Mouse (Mus musculus): Measurements from ENCODE around the gene Cdca5. TPM values are rescaled to one million over a fixed set of nuclear protein-coding genes. Genes with fewer than 3 reads are reported as not detected.

The Cdca5 gene
- total and polyA plus RNA-seq, 2 experiments from 2014 or later = 3.0 to 4.7 TPM

- peaks cover 12% of the 10 kb centered on the region; the same call in 1 of the 2 replicates for H3K4me1 ChIP-seq (ENCODE audit: insufficient read depth)
- DNase-seq (no peak), ATAC-seq (peak; percentile 28)
- H3K27me3 ChIP-seq (ENCODE audit: insufficient read depth, low read length) = no peaks in the 10 kb centered on the region
- H3K27ac ChIP-seq (ENCODE audit: low read depth, low read length) = peak overlapping the region; percentile 98
- WGBS = 18% methylated on average over 20 of the region's 20 CpGs
- H3K9me3 ChIP-seq (ENCODE audit: low read length) = no peaks in the 10 kb centered on the region
- peak overlapping the region; percentile 89 for H3K4me3 ChIP-seq (ENCODE audit: low read depth, low read length)
- peak; percentile 36; the same call in 1 of the 2 replicates for TF ChIP-seq CTCF (IDR thresholded peaks at IDR 0.05; ENCODE audit: low read depth)
- peaks cover 22% of the 10 kb centered on the region for H3K36me3 ChIP-seq (ENCODE audit: insufficient read depth)
- H3K4me2 ChIP-seq (ENCODE audit: low read depth) = peak overlapping the region; percentile 95
- H3K9ac ChIP-seq = peak overlapping the region; percentile 90
These were observed 39.2 kb upstream of the Cdca5 start for GRCm38 (mm10) chr19:6045366-6046293.

GRCm38 (mm10) chr19:6046294-6047153 is 38.3 kb upstream of the Cdca5 start, which contains the start of gene Syvn1:
TSS of gene Syvn1 (plus strand) at chr19:6046576.
- Histone ChIP-seq H3K27me3 (ENCODE audit: insufficient read depth, low read length) (no peaks in the 10 kb centered on the region), H3K4me3 (ENCODE audit: low read depth, low read length) (peak within 1 kb of the TSS; percentile 89), H3K4me2 (ENCODE audit: low read depth) (peak within 1 kb of the TSS; percentile 95), H3K9me3 (ENCODE audit: low read length) (no peaks in the 10 kb centered on the region), H3K9ac (peak within 1 kb of the TSS; percentile 90), H3K36me3 (ENCODE audit: insufficient read depth) (peaks cover 31% of the 10 kb centered on the region), H3K4me1 (ENCODE audit: insufficient read depth) (peaks cover 12% of the 10 kb centered on the region; the same call in 1 of the 2 replicates), H3K27ac (ENCODE audit: low read depth, low read length) (peak within 1 kb of the TSS; percentile 98)
- DNase-seq (peak; percentile 95), ATAC-seq (peak; percentile 94)
- WGBS = under 1% methylated on average over 65 of the region's 65 CpGs
- TF ChIP-seq CTCF (IDR thresholded peaks at IDR 0.05; ENCODE audit: low read depth) = peak; percentile 12; the same call in 1 of the 2 replicates

GRCm38 (mm10) chr19:6047154-6047898 is 37.5 kb upstream of the Cdca5 start:
- Histone ChIP-seq H3K9me3 (ENCODE audit: low read length) (no peaks in the 10 kb centered on the region), H3K4me2 (ENCODE audit: low read depth) (peak overlapping the region; percentile 95), H3K4me1 (ENCODE audit: insufficient read depth) (peaks cover 12% of the 10 kb centered on the region; the same call in 1 of the 2 replicates), H3K4me3 (ENCODE audit: low read depth, low read length) (peak overlapping the region; percentile 89), H3K27me3 (ENCODE audit: insufficient read depth, low read length) (no peaks in the 10 kb centered on the region), H3K9ac (peak overlapping the region; percentile 90), H3K36me3 (ENCODE audit: insufficient read depth) (peaks cover 39% of the 10 kb centered on the region), H3K27ac (ENCODE audit: low read depth, low read length) (peak overlapping the region; percentile 98)
- WGBS = 2% methylated on average over 42 of the region's 44 CpGs
- ATAC-seq = peak; percentile 0; the same call in 1 of the 2 replicates
- TF ChIP-seq CTCF (IDR thresholded peaks at IDR 0.05; ENCODE audit: low read depth) = 0 out of 2 replicates have a peak, but pooled peaks have one; percentile 2
- no peak for DNase-seq

GRCm38 (mm10) chr19:6047899-6048166 is 37.0 kb upstream of the Cdca5 start:
- no peak for DNase-seq
- no peak for TF ChIP-seq CTCF (IDR thresholded peaks at IDR 0.05; ENCODE audit: low read depth)

GRCm38 (mm10) chr19:6048681-6049410 is 35.9 kb upstream of the Cdca5 start:
- no peak for DNase-seq
- 92% methylated on average over 11 of the region's 11 CpGs for WGBS
- Histone ChIP-seq H3K27me3 (ENCODE audit: insufficient read depth, low read length) (no peaks in the 10 kb centered on the region), H3K27ac (ENCODE audit: low read depth, low read length) (no peak overlapping the region), H3K4me3 (ENCODE audit: low read depth, low read length) (no peak overlapping the region), H3K4me2 (ENCODE audit: low read depth) (no peak overlapping the region), H3K4me1 (ENCODE audit: insufficient read depth) (peaks cover 12% of the 10 kb centered on the region; the same call in 1 of the 2 replicates), H3K9ac (no peak overlapping the region), H3K9me3 (ENCODE audit: low read length) (no peaks in the 10 kb centered on the region), H3K36me3 (ENCODE audit: insufficient read depth) (peaks cover 54% of the 10 kb centered on the region)
- ATAC-seq = no peak
- no peak for TF ChIP-seq CTCF (IDR thresholded peaks at IDR 0.05; ENCODE audit: low read depth)

More at GRCm38 (mm10) chr19:6047899-6048166, 37.0 kb upstream of the Cdca5 start:
- H3K9ac ChIP-seq = no peak overlapping the region
- H3K36me3 ChIP-seq (ENCODE audit: insufficient read depth) = peaks cover 44% of the 10 kb centered on the region
- ATAC-seq = no peak
- WGBS = 93% methylated on average over 8 of the region's 8 CpGs
- H3K27me3 ChIP-seq (ENCODE audit: insufficient read depth, low read length) = no peaks in the 10 kb centered on the region
- H3K9me3 ChIP-seq (ENCODE audit: low read length) = no peaks in the 10 kb centered on the region
- peak overlapping the region; percentile 95 for H3K4me2 ChIP-seq (ENCODE audit: low read depth)
- H3K4me3 ChIP-seq (ENCODE audit: low read depth, low read length) = peak overlapping the region; percentile 89
- no peak overlapping the region for H3K27ac ChIP-seq (ENCODE audit: low read depth, low read length)
- peaks cover 12% of the 10 kb centered on the region; the same call in 1 of the 2 replicates for H3K4me1 ChIP-seq (ENCODE audit: insufficient read depth)

All from forebrain, postnatal 0 days (tissue).